Mouse (Mus musculus) cerebellum, adult (tissue): Measurements from ENCODE around the gene Galnt14.
A peak's percentile ranks its signal among the peaks of the same experiment; 100 is the strongest.

Experiments used
- ATAC-seq: cut with Nextera tagmentation; 2 replicates; pipeline ENCODE4 v1.9.2; 2017; ENCODE audit warnings: mild to moderate bottlenecking, moderate library complexity, mixed read lengths; ENCODE audit not compliant: insufficient number of reproducible peaks, low FRiP score, low TSS enrichment

The Galnt14 gene

DNA sequence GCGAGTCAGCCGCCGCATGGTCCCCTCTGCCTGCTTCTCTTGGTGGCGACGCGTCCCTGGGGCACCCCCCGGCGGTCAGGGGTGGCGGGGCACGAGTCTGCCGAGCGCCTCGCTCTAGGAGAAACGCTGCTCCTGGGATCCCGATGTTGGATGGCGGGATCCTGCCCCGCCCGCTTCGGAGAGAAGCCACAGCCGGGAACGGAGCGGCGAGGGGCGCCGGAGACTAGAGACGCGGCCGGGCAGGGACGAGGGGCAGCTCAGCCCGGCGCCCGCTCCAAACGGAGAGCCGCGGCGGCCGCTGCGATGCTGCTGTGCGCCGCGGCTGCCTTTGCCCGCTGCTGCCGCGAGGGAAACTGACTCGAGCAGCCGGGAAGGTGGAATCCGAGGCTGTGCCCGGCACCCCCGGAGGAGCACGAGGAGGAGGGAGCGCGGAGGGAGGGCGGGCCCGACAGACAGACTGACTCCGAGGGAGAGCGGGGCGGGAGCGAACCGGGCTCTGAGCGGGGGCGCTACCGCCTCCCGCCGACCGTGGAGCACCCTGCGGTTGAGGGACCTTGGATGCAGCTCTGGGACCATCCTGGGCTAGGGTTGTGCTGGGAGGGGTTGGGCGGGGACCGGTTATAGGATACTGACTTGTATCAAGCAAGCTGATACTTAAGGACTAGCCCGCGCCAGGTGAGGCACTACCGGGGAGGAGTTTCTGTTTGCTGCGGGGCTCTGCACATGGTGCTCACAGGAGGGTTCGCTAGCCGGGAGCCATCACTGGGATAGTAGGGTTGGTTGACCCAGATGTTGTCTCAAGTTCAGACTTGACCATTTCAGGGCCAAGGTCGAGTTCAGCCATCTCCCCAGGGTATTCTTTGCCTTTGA is at the start of gene Galnt14:
Gene Galnt14 (minus strand): TSS at position 412 of the 870 bp plus-strand sequence.
- ATAC-seq, result peak; percentile 7; the same call in 1 of the 2 replicates

DNA sequence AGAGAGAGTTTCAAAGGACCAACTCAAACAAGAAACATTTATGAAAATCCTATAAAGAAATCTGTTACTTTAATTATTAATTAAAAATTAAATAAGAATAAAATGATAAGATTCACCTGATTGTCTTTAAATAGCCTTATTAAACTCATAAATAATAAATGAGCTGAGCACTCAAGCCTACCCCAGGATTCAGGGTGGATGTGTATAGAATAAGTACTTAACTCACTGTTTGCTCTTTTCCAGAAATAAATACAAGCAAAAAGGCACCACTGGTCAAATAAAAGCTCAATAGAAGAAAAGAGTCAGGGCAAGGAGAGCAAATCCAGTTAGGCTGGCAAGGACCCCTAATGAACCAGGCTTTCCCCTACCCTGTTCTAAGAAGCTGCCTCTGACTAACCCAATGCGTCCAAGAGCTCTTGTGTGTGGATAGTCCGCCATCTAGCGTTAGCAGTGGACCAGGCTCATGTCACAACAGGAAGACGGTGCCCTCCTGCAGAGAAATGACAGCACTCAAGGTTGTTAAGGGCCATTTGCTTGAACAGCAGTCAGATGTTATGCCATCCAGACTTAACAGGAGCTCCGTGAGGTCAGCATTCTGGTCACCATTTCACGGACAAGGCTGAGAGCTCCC is 33.5 kb upstream of the Galnt14 start:
- ATAC-seq, result peak; percentile 81

DNA sequence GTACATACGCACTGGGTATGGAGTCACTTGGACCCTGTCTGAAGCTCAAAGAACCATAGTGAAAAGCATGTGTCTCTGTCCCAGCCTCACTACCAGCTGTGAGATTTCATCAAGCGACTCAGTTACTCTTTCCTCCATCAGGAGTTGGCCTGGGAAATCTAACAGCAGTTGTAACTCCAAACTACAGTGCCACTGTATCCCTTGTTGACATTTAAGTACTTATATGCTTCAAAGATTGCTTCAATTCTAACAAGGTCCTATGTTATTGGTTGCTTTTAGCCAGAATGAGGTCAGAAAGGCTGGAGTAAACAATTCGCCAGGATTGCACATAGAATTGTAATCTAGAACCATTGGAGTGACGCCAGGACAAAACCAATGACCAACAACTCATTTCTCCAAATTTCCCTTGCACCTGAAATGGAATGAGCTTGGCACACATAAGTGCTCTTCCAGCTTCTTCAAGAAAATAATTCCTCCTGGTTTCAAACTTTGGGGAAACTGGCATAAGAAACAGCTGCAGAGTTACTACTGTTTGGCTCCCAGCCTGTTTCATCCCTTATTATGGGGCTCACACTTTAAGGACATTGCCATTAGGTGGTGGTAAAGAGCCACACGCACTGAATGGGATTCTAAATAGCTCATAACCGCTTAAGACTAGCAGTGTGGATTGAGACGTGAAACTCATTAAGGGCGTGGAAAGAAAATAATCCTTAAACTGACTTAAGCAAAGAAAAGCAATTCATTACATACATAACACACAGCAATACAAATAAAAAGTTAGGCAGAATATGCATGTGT is 13.8 kb upstream of the Galnt14 start:
- no peak for ATAC-seq

DNA sequence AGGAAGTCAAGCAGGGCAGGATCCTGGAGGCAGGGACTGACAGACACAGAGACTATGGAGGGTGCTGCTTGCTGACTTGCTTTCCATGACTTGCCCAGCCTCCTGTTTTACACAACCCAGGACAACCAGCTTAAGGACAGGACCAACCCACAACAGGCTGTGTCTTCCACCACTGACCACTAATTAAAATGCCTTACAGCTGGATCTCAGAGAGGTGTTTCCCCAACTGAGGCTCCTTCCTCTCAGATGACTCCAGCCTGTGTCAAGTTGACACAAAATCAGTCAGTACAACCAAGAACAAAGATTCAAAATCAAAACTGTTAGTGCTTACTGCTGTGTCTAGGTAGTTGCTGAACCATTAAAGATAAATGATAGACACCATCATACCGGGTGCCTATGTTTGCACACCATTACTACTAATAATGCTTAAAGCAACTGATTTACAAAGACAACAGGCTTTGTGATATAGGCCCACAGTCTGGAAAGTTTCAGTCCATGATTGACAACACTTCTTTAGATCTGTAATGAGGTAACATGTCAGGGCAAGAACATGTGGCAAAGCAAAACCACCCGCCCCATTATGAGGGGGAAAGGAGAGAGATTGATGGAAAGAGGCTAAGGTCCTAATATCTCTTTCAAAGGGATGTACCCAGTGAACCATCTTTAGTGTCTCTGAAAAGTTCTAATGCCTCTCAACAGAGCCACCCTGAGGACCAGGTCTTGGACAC is 8.9 kb upstream of the Galnt14 start:
- ATAC-seq, result no peak

DNA sequence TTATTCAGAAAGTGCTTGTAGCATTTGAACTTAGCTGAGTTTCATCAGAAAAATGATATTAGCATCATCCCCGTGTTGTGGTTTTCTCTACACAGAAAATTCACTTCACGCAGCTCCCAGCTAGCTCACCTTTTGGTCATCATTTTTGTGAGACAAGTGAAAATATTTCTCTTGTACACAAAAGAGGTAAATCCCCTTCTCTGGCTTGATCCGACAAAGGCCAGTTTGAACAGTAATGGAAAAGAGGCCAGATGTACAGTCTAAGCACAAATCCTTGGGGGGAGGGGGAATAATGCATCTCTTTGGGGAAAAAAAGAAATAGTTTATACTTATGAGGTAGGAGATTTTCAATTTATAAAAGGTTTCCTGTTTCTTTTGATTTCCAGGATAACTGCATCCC is 6.4 kb upstream of the Galnt14 start:
- no peak for ATAC-seq

DNA sequence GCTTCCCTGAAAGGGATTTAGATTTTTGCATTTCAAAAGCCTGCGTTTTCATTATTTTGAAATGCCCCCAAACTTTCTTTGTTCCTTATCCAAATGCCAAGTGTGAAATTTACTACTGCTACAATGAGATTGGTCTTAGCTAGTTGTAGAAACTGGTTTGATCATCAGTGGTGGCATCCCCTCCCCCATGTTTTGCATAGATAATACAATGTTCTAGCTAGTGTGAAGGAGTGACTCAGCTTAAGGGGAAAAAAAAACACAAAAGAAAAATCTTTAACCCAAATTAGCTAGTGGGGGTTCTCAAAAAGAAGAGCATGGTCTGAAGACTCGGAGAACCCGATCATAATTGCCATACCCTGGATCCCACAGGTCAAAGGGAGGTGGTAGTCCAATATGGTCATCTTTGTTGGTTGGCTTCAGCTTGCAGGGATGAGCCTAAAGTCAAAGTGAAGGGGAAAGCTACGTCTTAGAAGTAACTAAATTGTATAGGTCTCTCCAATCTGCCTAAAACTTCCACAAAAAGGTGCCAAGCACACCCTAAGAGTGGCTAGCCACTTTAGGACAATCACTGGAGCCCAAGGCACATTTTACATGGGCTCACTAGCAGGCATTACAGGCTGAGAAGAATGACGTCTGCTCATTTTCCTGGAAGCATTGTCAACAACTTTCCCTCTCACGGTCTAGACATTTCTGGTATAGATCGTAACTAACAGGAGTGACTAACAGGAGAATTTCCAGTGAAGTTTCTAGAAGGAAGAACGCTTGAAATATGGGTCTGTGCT is 4.4 kb upstream of the Galnt14 start:
- ATAC-seq, result no peak

DNA sequence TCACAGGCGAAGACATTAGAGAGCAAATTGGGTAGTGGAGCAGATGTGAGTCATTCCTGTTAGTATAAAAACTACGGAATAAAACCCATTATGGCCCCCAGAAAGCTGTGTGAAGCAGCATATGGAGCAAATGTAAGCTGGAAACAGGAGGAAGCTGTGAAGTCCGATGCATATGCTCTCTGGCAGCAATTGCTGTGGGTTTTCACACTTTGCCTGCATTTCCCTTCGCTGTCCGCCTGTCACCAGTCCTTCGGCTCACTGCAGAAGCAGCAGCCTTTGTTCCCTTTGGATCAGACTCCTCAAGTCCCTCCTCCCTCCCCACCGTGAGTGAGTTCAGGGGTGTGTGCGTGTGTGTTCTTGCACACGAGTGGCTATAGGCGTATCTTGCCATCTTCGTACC is 3.1 kb upstream of the Galnt14 start:
- no peak for ATAC-seq

DNA sequence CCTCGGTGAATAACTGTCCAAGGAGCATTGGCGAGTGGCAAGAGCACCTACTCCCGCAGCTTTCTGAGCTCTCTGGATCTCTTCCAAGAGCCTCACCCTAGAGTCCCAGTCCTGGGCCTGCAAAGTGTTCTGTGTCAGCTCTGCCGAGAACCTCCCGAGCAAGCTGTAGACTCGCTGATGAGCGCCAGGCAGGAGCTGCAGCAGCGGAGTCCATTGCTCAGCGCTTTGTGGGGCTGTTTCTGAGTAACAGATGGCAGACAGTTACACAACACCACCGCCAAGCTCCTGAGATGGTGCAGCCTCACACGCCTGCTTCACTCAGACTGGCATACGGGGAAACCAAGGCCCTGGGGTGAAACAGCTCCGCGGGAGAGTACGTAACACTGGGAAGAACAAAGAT is 1.7 kb upstream of the Galnt14 start:
- peak; percentile 69 for ATAC-seq

DNA sequence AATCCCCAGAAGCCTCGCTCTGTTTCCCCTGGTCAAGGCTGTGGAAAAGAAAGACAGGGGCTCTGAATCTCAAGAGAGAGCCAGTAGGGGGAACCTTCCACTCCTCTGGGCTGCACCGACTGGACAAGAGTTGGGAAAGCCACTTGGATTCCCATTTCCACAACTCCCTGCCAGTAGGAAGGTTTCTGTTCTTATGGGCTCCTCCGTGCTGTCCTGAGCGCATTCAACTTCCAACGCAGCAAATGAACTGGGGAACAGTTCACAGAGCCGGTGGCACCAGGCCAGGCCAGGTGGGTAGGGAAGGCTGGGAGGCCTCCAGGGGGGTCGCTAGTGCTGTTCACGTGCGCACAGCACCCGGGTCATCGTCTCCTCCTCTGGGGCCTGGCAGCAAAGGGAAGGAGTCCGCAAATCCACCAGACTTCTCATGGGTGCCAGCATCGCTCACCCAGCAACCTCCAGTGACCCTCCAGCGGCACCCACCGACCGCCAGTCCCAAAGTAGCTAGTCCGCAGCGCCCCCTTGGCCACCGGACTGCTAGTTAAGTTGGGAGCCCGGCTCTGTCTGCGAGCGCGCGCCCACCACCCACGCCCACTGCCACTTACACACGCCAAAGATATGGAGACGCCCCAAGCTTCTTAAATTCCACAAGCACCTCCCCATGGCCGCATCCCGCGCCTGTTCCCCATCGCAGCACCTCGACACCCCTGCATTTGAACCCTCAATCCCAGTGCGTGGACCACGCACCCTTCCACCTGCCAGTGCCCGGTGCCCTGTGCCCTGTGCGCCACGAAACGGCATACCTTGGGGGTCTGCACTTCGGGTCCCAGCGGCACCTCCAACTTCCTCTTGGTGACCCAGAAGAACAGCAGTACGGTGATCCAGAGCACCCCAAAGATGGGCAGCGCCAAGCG is 867 bp downstream of the Galnt14 start:
- ATAC-seq, result no peak

DNA sequence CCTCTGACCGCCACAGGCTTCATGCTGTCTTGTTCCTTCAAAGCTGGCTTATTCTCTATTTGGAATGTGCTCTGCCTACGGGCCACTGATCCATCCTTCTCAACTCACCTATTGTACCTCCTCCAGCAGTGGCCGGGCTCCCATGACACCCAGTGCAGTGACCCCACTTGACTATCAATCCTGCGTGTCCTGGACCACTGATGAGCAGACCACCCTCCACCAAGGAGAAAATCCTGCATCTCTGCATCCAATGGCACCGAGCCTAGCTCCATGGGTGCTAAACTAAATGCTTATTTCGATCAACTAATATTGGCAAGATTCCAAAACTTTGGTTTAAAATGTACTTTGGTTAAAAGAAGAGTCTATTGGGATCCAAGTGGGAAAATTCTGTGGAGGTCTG is 1.8 kb downstream of the Galnt14 start:
- ATAC-seq, result no peak

DNA sequence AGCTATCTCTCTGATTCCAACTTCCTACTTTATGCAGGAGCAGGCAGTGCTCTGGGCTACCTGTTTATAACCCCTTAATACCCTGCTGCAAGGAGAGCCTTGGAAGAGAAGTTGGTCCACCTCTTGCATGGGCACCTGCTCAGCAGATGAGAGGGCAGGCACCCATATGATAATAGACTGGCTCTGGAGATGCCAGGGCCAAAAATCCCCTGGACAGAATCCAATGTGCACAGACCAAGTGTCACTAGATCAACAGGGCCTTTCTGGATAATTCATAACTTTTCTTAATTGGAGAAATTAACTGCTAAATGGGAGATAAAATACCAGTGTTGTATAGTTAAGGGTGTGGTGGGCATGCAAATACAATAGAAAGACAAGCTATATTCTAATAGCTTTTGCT is 6.7 kb downstream of the Galnt14 start:
- no peak for ATAC-seq

DNA sequence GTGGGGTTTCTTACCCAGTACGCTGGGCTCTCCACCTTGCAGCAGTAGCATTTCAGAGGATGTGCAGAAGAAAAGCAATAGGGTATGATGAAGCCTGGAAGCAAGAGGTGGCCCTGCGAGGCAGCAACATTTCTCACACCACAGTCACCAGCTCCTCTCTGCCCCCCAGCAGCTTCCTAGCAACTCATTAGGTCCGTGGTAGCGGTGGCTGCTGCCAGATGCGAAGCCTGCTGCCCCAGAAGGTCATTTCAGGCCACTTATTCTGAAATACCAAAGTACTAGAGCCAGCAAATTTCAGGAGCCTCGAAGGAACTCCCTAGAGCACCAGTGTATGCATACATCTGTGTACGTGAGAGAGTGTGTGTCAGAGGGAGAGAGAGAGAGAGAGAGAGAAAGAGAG is 9.2 kb downstream of the Galnt14 start:
- no peak for ATAC-seq

DNA sequence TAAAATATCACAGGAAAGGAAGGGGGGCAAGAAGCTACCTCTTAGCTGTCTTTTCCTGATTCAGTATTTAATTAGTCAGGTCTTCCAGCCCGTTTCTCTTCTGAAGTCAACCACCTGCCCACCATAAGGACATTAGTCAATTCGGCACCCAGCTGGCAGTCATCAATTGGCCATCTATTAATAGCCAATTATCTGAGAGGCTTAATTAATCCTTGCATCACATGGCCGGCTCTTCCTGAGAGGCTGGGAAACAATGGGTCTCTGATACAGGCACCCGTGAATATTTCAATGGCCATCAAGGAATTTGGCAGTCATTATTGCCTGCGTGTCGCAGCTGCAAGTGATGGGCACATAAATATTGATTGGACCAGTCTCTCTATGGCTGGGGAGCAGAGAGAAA is 10.4 kb downstream of the Galnt14 start:
- no peak for ATAC-seq

DNA sequence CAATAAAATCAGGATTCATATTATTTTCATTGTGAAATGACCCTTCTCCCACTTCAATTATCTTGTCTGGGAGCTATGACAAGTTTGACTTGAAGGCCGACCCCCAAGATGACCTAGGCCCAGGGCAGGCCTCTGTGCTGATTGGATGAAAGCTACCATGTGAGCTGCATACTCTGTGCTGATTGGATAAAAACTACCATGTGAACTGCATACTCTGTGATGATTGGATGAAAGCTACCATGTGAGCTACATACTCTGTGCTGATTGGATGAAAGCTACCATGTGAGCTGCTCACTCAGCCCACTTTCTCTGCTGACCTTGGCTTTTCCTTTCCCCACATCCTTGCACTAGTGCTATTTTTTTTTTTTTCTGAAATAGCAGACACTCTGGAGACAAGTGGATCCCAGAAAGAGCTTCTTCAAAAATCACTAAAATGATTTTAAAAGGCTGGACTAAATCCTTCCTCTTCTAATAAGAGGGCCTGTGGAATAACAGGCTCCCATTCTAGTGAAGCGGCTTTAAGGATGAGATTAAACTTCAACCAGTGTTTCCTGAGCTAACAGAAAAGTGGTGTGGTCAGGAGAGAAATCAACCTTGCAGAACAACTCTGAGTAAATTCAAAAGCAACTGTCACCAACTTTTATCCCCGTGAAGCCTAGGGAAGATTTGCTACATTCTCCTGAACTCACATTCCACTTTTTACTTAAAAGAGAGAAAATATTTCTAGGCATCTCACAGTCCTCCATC is 15.9 kb downstream of the Galnt14 start:
- ATAC-seq, result no peak

DNA sequence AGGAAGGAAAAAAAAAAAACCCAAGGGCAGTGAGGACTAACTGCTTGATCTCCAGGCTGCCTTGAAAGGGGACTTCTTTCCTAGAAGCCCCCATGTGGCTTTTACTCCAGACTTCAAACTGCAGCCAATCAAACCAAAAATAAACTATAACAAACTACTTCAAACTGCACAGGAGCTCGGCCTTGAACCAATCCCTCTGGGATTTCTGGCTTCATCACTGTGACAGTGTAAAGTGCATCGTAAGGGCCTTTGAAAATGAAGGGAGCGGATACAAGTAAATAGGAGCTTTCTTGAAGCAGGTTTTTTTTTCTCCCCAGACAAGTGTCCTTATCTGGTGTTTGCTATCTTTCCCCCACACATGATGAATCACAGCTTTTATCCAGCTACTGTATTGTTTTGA is 22.0 kb downstream of the Galnt14 start:
- ATAC-seq, result no peak

DNA sequence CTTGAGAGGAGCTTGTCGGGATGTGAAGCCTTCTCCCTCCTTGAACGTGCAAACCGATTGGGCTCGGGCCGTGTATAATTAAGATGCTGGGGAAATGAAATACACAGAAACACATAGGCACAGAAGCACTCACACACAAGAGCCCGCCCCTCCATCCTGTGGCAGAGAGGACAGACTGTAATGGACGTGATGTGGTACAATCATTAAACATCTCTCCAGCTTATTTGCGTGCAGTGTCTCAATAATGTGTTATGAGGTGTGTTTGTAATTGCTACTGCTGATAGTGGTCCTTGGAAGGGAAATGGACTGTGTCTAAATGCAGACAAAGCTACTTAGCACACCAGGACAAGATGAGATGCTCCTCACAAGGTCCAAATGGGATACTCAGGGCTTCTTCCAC is 24.0 kb downstream of the Galnt14 start:
- no peak for ATAC-seq

DNA sequence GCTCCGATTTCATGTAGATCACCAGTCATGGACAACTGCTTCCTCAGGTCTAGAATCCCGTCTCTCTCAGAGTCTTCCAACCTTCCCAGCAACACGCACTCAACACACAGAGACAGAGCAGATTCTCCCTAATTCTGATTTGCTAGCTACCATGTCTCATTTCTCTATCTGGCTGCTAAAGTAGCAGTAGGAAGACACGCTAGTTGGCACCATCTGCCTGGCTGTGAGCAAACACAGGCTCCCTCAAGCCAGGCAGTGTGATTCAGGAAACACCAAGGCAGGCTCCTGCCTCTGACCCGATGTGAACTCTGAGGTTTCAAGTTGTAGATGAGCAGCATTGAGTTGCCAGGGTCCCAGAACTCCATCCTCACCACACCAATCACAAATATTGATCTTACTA is 25.5 kb downstream of the Galnt14 start:
- no peak for ATAC-seq

DNA sequence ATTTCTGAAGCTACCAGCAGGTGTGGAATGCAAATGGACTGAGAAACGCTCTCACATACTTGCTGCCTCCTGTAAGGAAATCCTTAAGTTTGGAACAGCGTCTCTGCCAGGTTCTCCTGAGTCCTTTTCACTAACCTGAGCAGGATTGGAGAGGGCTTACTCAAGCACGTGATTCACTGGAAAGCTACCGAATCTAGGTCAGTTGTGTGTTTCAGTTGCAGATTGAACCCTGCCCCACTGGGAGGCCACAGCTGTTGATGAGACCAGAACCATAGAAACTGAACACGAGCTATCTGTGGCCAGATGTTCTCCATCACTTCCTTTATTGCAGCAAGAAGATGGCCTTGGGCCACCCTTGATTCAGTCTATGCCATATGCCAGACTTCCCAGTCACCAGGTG is 38.3 kb downstream of the Galnt14 start:
- no peak for ATAC-seq
